12 mouse cellular contexts compared by ENCODE assay signal in genomic region chr15:89073993-89074603, GRCm38 (mm10). TPM values are rescaled to one million over a fixed set of nuclear protein-coding genes. Genes with fewer than 3 reads are reported as not detected.
DNase-seq lines count a peak whose midpoint lies in the region; ATAC-seq and TF ChIP-seq lines count a peak whose summit lies in the region.
"Had no signal": no experiment of that assay in that cellular context is flagged by ENCODE, and none has a peak within 500 bp of the region (broad histone marks: within the 10 kb centered on the region; RNA-seq: fewer than 3 reads in every experiment).

No protein-coding gene starts in this region.

- no peak for TF ChIP-seq CTCF in kidney, postnatal 0 days (IDR thresholded peaks at IDR 0.05; ENCODE audit: low read depth)
- no peak for TF ChIP-seq CTCF in bone marrow macrophage, adult 2 months (IDR thresholded peaks at IDR 0.05; ENCODE audit: low read depth, low read length)

- H3K9ac ChIP-seq in kidney, postnatal 0 days (ENCODE audit: low read depth, low read length) = 0 out of 2 replicates have a peak overlapping the region, but pooled peaks have one; percentile 92
- peak overlapping the region; percentile 91; the same call in 1 of the 2 replicates for H3K9ac ChIP-seq in heart, embryonic 11.5 days (ENCODE audit: low read depth, low read length)
- 0 out of 2 replicates have a peak overlapping the region, but pooled peaks have one; percentile 91 for H3K9ac ChIP-seq in limb, embryonic 12.5 days (replicated peaks)

- no peak overlapping the region for H3K27ac ChIP-seq in kidney, postnatal 0 days
- H3K27ac ChIP-seq in bone marrow macrophage, adult 2 months (ENCODE audit: insufficient read depth, low read depth, low read length) = no peak overlapping the region
- H3K27ac ChIP-seq in heart, embryonic 11.5 days (ENCODE audit: low read depth, low read length) = peak overlapping the region; percentile 96
- no peak overlapping the region for H3K27ac ChIP-seq in limb, embryonic 12.5 days

- no peak for ATAC-seq in kidney, postnatal 0 days (replicated peaks; ENCODE audit: low FRiP score, low read depth)
- no peak for ATAC-seq in heart, embryonic 11.5 days (replicated peaks; ENCODE audit: insufficient number of reproducible peaks, low FRiP score, low TSS enrichment)
- no peak for ATAC-seq in limb, embryonic 12.5 days (ENCODE audit: insufficient number of reproducible peaks, insufficient read depth, low FRiP score, low TSS enrichment, low read depth)
- ATAC-seq: inflammation-experienced regulatory T-cells, adult 6 months had no signal

- H3K4me2 ChIP-seq in kidney, postnatal 0 days (ENCODE audit: low read length) = no peak overlapping the region
- H3K4me2 ChIP-seq in heart, embryonic 11.5 days = peak overlapping the region; percentile 95
- no peak overlapping the region for H3K4me2 ChIP-seq in limb, embryonic 12.5 days

- H3K36me3 ChIP-seq in kidney, postnatal 0 days (ENCODE audit: insufficient read depth, low read length) = no peaks in the 10 kb centered on the region
- H3K36me3 ChIP-seq in heart, embryonic 11.5 days (ENCODE audit: control insufficient read depth, insufficient read depth, low read length) = no peaks in the 10 kb centered on the region
- no peaks in the 10 kb centered on the region for H3K36me3 ChIP-seq in limb, embryonic 12.5 days
- H3K36me3 ChIP-seq: embryonic facial prominence, embryonic 12.5 days had no signal

- peaks cover 20% of the 10 kb centered on the region for H3K4me1 ChIP-seq in kidney, postnatal 0 days (replicated peaks; ENCODE audit: insufficient read depth, low read length)
- peaks cover 29% of the 10 kb centered on the region for H3K4me1 ChIP-seq in bone marrow macrophage, adult 2 months (ENCODE audit: control insufficient read depth, insufficient read depth, low read length)
- peaks cover 37% of the 10 kb centered on the region for H3K4me1 ChIP-seq in heart, embryonic 11.5 days (ENCODE audit: control insufficient read depth, insufficient read depth, low read length)
- H3K4me1 ChIP-seq in limb, embryonic 12.5 days (replicated peaks) = peaks cover 37% of the 10 kb centered on the region

- H3K9me3 ChIP-seq in kidney, postnatal 0 days (replicated peaks; ENCODE audit: low read length) = no peaks in the 10 kb centered on the region
- H3K9me3 ChIP-seq in heart, embryonic 11.5 days (replicated peaks; ENCODE audit: control insufficient read depth, low read length) = no peaks in the 10 kb centered on the region
- no peaks in the 10 kb centered on the region for H3K9me3 ChIP-seq in limb, embryonic 12.5 days
- H3K9me3 ChIP-seq: embryonic facial prominence, embryonic 12.5 days had no signal

- no peak for TF ChIP-seq POLR2A in bone marrow macrophage, adult 2 months (IDR thresholded peaks at IDR 0.05; ENCODE audit: borderline replicate concordance, low read depth, low read length)

- no peak for DNase-seq in kidney, postnatal 0 days (ENCODE audit: low spot score)
- DNase-seq in kidney, postnatal 10 days = no peak
- DNase-seq in spleen, adult 12 weeks (ENCODE audit: low spot score) = no peak
- DNase-seq in right cerebral cortex, postnatal 14 days = no peak
- DNase-seq in urinary bladder, postnatal 4 days (ENCODE audit: low spot score in 2 of 2) = no peak
- DNase-seq: left cerebral cortex, postnatal 4 days had no signal

- H3K27me3 ChIP-seq in kidney, postnatal 0 days (ENCODE audit: insufficient read depth, low read length) = no peaks in the 10 kb centered on the region
- H3K27me3 ChIP-seq in heart, embryonic 11.5 days (ENCODE audit: control insufficient read depth, insufficient read depth, low read length) = peaks cover 15% of the 10 kb centered on the region
- peaks cover 18% of the 10 kb centered on the region for H3K27me3 ChIP-seq in limb, embryonic 12.5 days

- no peak overlapping the region for H3K4me3 ChIP-seq in kidney, postnatal 0 days (replicated peaks; ENCODE audit: low read depth, low read length)
- H3K4me3 ChIP-seq in bone marrow macrophage, adult 2 months (ENCODE audit: insufficient read depth, low read length) = 0 out of 2 replicates have a peak overlapping the region, but pooled peaks have one; percentile 98
- peak overlapping the region; percentile 88; the same call in 1 of the 2 replicates for H3K4me3 ChIP-seq in heart, embryonic 11.5 days (ENCODE audit: low read depth, low read length)
- H3K4me3 ChIP-seq in limb, embryonic 12.5 days (replicated peaks) = no peak overlapping the region; the same call in 1 of the 2 replicates

- WGBS in kidney, postnatal 0 days = 82% methylated on average over 10 of the region's 10 CpGs
- WGBS in heart, embryonic 11.5 days (ENCODE audit: insufficient replicate concordance) = 44% methylated on average over 10 of the region's 10 CpGs
- WGBS in limb, embryonic 12.5 days = 63% methylated on average over 10 of the region's 10 CpGs

RNA-seq across cellular contexts. Expression of gene Trabd, which starts 0.8 kb away (rescaled TPM):
- polyA plus RNA-seq in kidney, postnatal 0 days (2015; fragmentation: Nextera tagmentation; extraction: Ambion mirVana) = 48.9 and 50.3 TPM in 2 replicates
- polyA plus RNA-seq in bone marrow macrophage, adult 2 months (2012; ENCODE audit: insufficient read depth, insufficient read length, missing spikeins) = 27.8 and 33.0 TPM in 2 replicates
- polyA plus RNA-seq in heart, embryonic 11.5 days (2014; fragmentation: Nextera tagmentation; extraction: Ambion mirVana) = 51.7 and 52.6 TPM in 2 replicates
- polyA plus RNA-seq in limb, embryonic 12.5 days (2016; fragmentation: Nextera tagmentation; extraction: Ambion mirVana) = 48.6 and 48.7 TPM in 2 replicates

RNA-seq across cellular contexts. Expression of gene Panx2, which starts 14.6 kb away (rescaled TPM):
- 0.04 and 0.05 TPM in 2 replicates for polyA plus RNA-seq in kidney, postnatal 0 days (2015; fragmentation: Nextera tagmentation; extraction: Ambion mirVana)
- not detected in 2 replicates for polyA plus RNA-seq in bone marrow macrophage, adult 2 months (2012; ENCODE audit: insufficient read depth, insufficient read length, missing spikeins)
- 1.4 and 1.5 TPM in 2 replicates for polyA plus RNA-seq in heart, embryonic 11.5 days (2014; fragmentation: Nextera tagmentation; extraction: Ambion mirVana)
- 0.41 and 0.54 TPM in 2 replicates for polyA plus RNA-seq in limb, embryonic 12.5 days (2016; fragmentation: Nextera tagmentation; extraction: Ambion mirVana)
- polyA plus RNA-seq: inflammation-experienced regulatory T-cells, adult 6 months; spleen, adult 2 months had no signal

RNA-seq across cellular contexts. Expression of gene Selenoo, which starts 14.8 kb away (rescaled TPM):
- 18.3 and 21.3 TPM in 2 replicates for polyA plus RNA-seq in kidney, postnatal 0 days (2015; fragmentation: Nextera tagmentation; extraction: Ambion mirVana)
- 20.7 and 22.9 TPM in 2 replicates for polyA plus RNA-seq in bone marrow macrophage, adult 2 months (2012; ENCODE audit: insufficient read depth, insufficient read length, missing spikeins)
- 9.5 and 9.9 TPM in 2 replicates for polyA plus RNA-seq in heart, embryonic 11.5 days (2014; fragmentation: Nextera tagmentation; extraction: Ambion mirVana)
- polyA plus RNA-seq in limb, embryonic 12.5 days (2016; fragmentation: Nextera tagmentation; extraction: Ambion mirVana) = 19.2 and 21.1 TPM in 2 replicates

RNA-seq across cellular contexts. Expression of gene Tubgcp6, which starts 48.8 kb away (rescaled TPM):
- 6.6 and 7.4 TPM in 2 replicates for polyA plus RNA-seq in kidney, postnatal 0 days (2015; fragmentation: Nextera tagmentation; extraction: Ambion mirVana)
- 10.4 and 15.4 TPM in 2 replicates for polyA plus RNA-seq in bone marrow macrophage, adult 2 months (2012; ENCODE audit: insufficient read depth, insufficient read length, missing spikeins)
- 13.1 and 14.1 TPM in 2 replicates for polyA plus RNA-seq in heart, embryonic 11.5 days (2014; fragmentation: Nextera tagmentation; extraction: Ambion mirVana)
- polyA plus RNA-seq in limb, embryonic 12.5 days (2016; fragmentation: Nextera tagmentation; extraction: Ambion mirVana) = 22.7 and 24.8 TPM in 2 replicates

RNA-seq across cellular contexts. Expression of gene Hdac10, which starts 54.4 kb away (rescaled TPM):
- polyA plus RNA-seq in kidney, postnatal 0 days (2015; fragmentation: Nextera tagmentation; extraction: Ambion mirVana) = 12.8 and 13.2 TPM in 2 replicates
- polyA plus RNA-seq in bone marrow macrophage, adult 2 months (2012; ENCODE audit: insufficient read depth, insufficient read length, missing spikeins) = 13.3 and 16.3 TPM in 2 replicates
- 10.5 and 11.4 TPM in 2 replicates for polyA plus RNA-seq in heart, embryonic 11.5 days (2014; fragmentation: Nextera tagmentation; extraction: Ambion mirVana)
- 15.0 and 15.2 TPM in 2 replicates for polyA plus RNA-seq in limb, embryonic 12.5 days (2016; fragmentation: Nextera tagmentation; extraction: Ambion mirVana)

Comparison
In these comparisons a context has a peak if more than half of its experiments do, and no peak if none do; other contexts are left out.
1. H3K4me3 ChIP-seq: peak in bone marrow macrophage, adult 2 months (single experiment) and heart, embryonic 11.5 days (single experiment); none in kidney, postnatal 0 days (single experiment) and limb, embryonic 12.5 days (single experiment).
2. Peak in every context shown above with its lines, with median percentiles within 50 percentile points of each other: H3K9ac ChIP-seq.